Mouse (Mus musculus): ENCODE measurements around the gene Nme8.

DNA sequence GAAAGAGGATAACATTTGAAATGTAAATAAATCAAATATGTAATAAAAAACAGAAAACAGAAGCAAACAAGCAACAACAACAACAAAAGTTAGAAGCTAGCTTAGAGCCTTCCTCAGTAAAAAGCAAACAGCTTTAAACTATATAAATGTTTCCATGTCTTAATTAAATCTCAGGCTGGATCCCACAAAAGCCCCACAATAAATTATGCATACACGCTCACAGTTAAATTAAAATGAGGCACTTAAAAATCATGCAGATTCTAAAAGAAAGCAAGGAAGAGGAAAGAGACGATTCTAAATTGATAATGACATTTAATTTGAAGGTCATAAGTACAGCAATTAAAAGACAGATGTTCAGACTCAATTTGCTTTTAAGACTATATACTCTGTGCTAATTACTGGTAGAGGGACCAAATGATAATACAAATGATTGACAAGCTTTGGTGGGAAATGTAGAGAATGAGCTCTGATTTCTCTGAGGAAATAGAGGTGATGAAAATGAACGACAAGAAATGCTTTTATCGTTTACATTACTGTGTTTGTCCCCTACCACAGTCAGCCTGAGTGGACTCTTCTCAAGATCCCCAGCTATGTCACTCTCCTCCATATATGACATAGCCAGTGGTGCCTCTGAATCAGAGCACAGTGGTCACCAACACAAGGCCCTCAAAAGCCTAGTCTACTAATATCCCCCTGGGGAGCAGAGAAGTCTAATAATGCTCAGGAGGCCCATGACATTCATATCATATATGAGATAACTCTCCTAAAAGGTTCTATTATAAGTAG lies 29.0 kb downstream of the Nme8 start:
- no peak for TF ChIP-seq CTCF (IDR thresholded peaks at IDR 0.05; ENCODE audit: extremely low read depth, insufficient read length, insufficient replicate concordance, low read depth, low read length)
- TF ChIP-seq POLR2A (IDR thresholded peaks at IDR 0.05; ENCODE audit: low read depth, low read length): no peak
